Mouse (Mus musculus): ENCODE data around the gene Efcab7.

GRCm38 (mm10) chr4:99929149-99929612 lies 100.2 kb downstream of the Efcab7 start, which contains the start of gene Pgm1:
- TF ChIP-seq CTCF (IDR thresholded peaks at IDR 0.05; ENCODE audit: low read depth), result no peak
- no peak for TF ChIP-seq EP300 (IDR thresholded peaks at IDR 0.05; ENCODE audit: low read depth)

Measured in liver, embryonic 14.5 days (tissue).